27 mouse cellular contexts compared by ENCODE assay signal in genomic region chr4:39809950-39810349, GRCm38 (mm10).
DNase-seq lines count a peak whose midpoint lies in the region; ATAC-seq and TF ChIP-seq lines count a peak whose summit lies in the region.
"Had no signal": no experiment of that assay in that cellular context is flagged by ENCODE, and none has a peak within 500 bp of the region (broad histone marks: within the 10 kb centered on the region; RNA-seq: fewer than 3 reads in every experiment).

No protein-coding gene starts in this region.

- 70% methylated on average over 3 of the region's 3 CpGs for WGBS in forebrain, embryonic 15.5 days
- WGBS in forebrain, postnatal 0 days: 63% methylated on average over 3 of the region's 3 CpGs
- WGBS in midbrain, embryonic 14.5 days: 64% methylated on average over 3 of the region's 3 CpGs
- WGBS in midbrain, embryonic 11.5 days: 88% methylated on average over 3 of the region's 3 CpGs
- 56% methylated on average over 3 of the region's 3 CpGs for WGBS in hindbrain, embryonic 16.5 days
- WGBS in neural tube, embryonic 15.5 days: 61% methylated on average over 3 of the region's 3 CpGs
- WGBS in stomach, postnatal 0 days: 55% methylated on average over 3 of the region's 3 CpGs

- H3K4me3 ChIP-seq in forebrain, embryonic 15.5 days: no peak overlapping the region
- no peak overlapping the region for H3K4me3 ChIP-seq in forebrain, postnatal 0 days (ENCODE audit: low read depth, low read length)
- no peak overlapping the region for H3K4me3 ChIP-seq in midbrain, embryonic 14.5 days (replicated peaks; ENCODE audit: low read depth, low read length)
- H3K4me3 ChIP-seq in midbrain, embryonic 11.5 days (ENCODE audit: low read depth, low read length): no peak overlapping the region
- no peak overlapping the region for H3K4me3 ChIP-seq in hindbrain, embryonic 16.5 days (ENCODE audit: low read length)
- no peak overlapping the region for H3K4me3 ChIP-seq in neural tube, embryonic 15.5 days (replicated peaks)
- no peak overlapping the region for H3K4me3 ChIP-seq in stomach, postnatal 0 days (ENCODE audit: low read depth, low read length)
- H3K4me3 ChIP-seq: embryonic facial prominence, embryonic 12.5 days; erythroblast, embryonic 14.5 days; gastrocnemius, adult 2 months; heart, embryonic 15.5 days; limb, embryonic 10.5 days; liver, embryonic 15.5 days; lung, embryonic 15.5 days; megakaryocyte, embryonic 14.5 days had no signal

- H3K4me1 ChIP-seq in forebrain, embryonic 15.5 days: no peaks in the 10 kb centered on the region
- no peaks in the 10 kb centered on the region for H3K4me1 ChIP-seq in forebrain, postnatal 0 days (ENCODE audit: insufficient read depth)
- H3K4me1 ChIP-seq in midbrain, embryonic 14.5 days (ENCODE audit: control insufficient read depth, insufficient read depth, low read length): no peaks in the 10 kb centered on the region
- H3K4me1 ChIP-seq in midbrain, embryonic 11.5 days (ENCODE audit: control insufficient read depth, insufficient read depth, low read length): no peaks in the 10 kb centered on the region
- H3K4me1 ChIP-seq in hindbrain, embryonic 16.5 days (ENCODE audit: control insufficient read depth, insufficient read depth, low read depth, low read length): no peaks in the 10 kb centered on the region
- peaks cover 3% of the 10 kb centered on the region; the same call in 1 of the 2 replicates for H3K4me1 ChIP-seq in neural tube, embryonic 15.5 days
- H3K4me1 ChIP-seq in stomach, postnatal 0 days (replicated peaks; ENCODE audit: control insufficient read depth, insufficient read depth): no peaks in the 10 kb centered on the region
- H3K4me1 ChIP-seq: embryonic facial prominence, embryonic 12.5 days; heart, embryonic 15.5 days; limb, embryonic 10.5 days; liver, embryonic 15.5 days; lung, embryonic 15.5 days; megakaryocyte, embryonic 14.5 days had no signal

- H3K4me2 ChIP-seq in forebrain, embryonic 15.5 days (replicated peaks): no peak overlapping the region
- H3K4me2 ChIP-seq in forebrain, postnatal 0 days (ENCODE audit: low read depth): no peak overlapping the region
- H3K4me2 ChIP-seq in midbrain, embryonic 14.5 days (ENCODE audit: low read length): no peak overlapping the region
- no peak overlapping the region for H3K4me2 ChIP-seq in midbrain, embryonic 11.5 days
- H3K4me2 ChIP-seq in hindbrain, embryonic 16.5 days (ENCODE audit: low read length): no peak overlapping the region
- H3K4me2 ChIP-seq in neural tube, embryonic 15.5 days: no peak overlapping the region
- H3K4me2 ChIP-seq in stomach, postnatal 0 days (replicated peaks; ENCODE audit: low read depth): no peak overlapping the region
- H3K4me2 ChIP-seq: embryonic facial prominence, embryonic 12.5 days; heart, embryonic 15.5 days; liver, embryonic 15.5 days; lung, embryonic 15.5 days had no signal

- ATAC-seq in forebrain, embryonic 15.5 days (replicated peaks): 0 out of 2 replicates have a peak, but pooled peaks have one; percentile 23
- no peak; the same call in 1 of the 2 replicates for ATAC-seq in forebrain, postnatal 0 days
- ATAC-seq in midbrain, embryonic 14.5 days (ENCODE audit: low FRiP score, low TSS enrichment): no peak
- ATAC-seq in midbrain, embryonic 11.5 days (ENCODE audit: low FRiP score): no peak
- peak; percentile 78 for ATAC-seq in hindbrain, embryonic 16.5 days
- ATAC-seq in neural tube, embryonic 15.5 days (ENCODE audit: low FRiP score): peak; percentile 28; the same call in 1 of the 2 replicates
- no peak for ATAC-seq in stomach, postnatal 0 days (ENCODE audit: low FRiP score, low TSS enrichment)
- ATAC-seq: CD4-positive, CD25-positive, alpha-beta regulatory T cell, adult 4 months had no signal

- no peak for DNase-seq in forebrain, postnatal 0 days
- DNase-seq in midbrain, embryonic 14.5 days: peak; percentile 29
- no peak for DNase-seq in midbrain, embryonic 11.5 days (ENCODE audit: low spot score, missing footprints)
- DNase-seq in stomach, postnatal 0 days (ENCODE audit: low spot score): no peak
- DNase-seq: adrenal gland, postnatal 25 days; cerebellum, adult 11 months; cerebellum, postnatal 10 days; gastrocnemius, adult 2 months; heart, postnatal 36 days; kidney, adult 2 months; kidney, postnatal 10 days; liver; lung, postnatal 36 days; right cerebral cortex, postnatal 25 days; spleen, adult 18-20 months; thymus, postnatal 14 days had no signal

- H3K9me3 ChIP-seq in forebrain, embryonic 15.5 days: no peaks in the 10 kb centered on the region
- no peaks in the 10 kb centered on the region for H3K9me3 ChIP-seq in forebrain, postnatal 0 days (ENCODE audit: low read length)
- H3K9me3 ChIP-seq in midbrain, embryonic 14.5 days (ENCODE audit: control insufficient read depth, low read length): no peaks in the 10 kb centered on the region
- H3K9me3 ChIP-seq in midbrain, embryonic 11.5 days (ENCODE audit: control insufficient read depth, low read length): no peaks in the 10 kb centered on the region
- H3K9me3 ChIP-seq in hindbrain, embryonic 16.5 days (ENCODE audit: control insufficient read depth, low read length): no peaks in the 10 kb centered on the region
- no peaks in the 10 kb centered on the region for H3K9me3 ChIP-seq in neural tube, embryonic 15.5 days (replicated peaks)
- H3K9me3 ChIP-seq in stomach, postnatal 0 days (ENCODE audit: control insufficient read depth, low read length): no peaks in the 10 kb centered on the region
- H3K9me3 ChIP-seq: embryonic facial prominence, embryonic 12.5 days; heart, embryonic 15.5 days; limb, embryonic 10.5 days; liver, embryonic 15.5 days; lung, embryonic 15.5 days; megakaryocyte, embryonic 14.5 days had no signal

- no peak for TF ChIP-seq CTCF in forebrain, postnatal 0 days (IDR thresholded peaks at IDR 0.05; ENCODE audit: low read depth)
- no peak for TF ChIP-seq CTCF in stomach, postnatal 0 days (IDR thresholded peaks at IDR 0.05; ENCODE audit: low read depth)

- H3K27me3 ChIP-seq in forebrain, embryonic 15.5 days: no peaks in the 10 kb centered on the region
- no peaks in the 10 kb centered on the region for H3K27me3 ChIP-seq in forebrain, postnatal 0 days (ENCODE audit: insufficient read depth, low read length)
- H3K27me3 ChIP-seq in midbrain, embryonic 14.5 days (ENCODE audit: control insufficient read depth, insufficient read depth, low read length): no peaks in the 10 kb centered on the region
- H3K27me3 ChIP-seq in midbrain, embryonic 11.5 days (ENCODE audit: control insufficient read depth, insufficient read depth, low read length): no peaks in the 10 kb centered on the region
- H3K27me3 ChIP-seq in hindbrain, embryonic 16.5 days (replicated peaks; ENCODE audit: control insufficient read depth, insufficient read depth, low read length): no peaks in the 10 kb centered on the region
- no peaks in the 10 kb centered on the region for H3K27me3 ChIP-seq in neural tube, embryonic 15.5 days (replicated peaks)
- H3K27me3 ChIP-seq in stomach, postnatal 0 days (ENCODE audit: control insufficient read depth, insufficient read depth, low read length): no peaks in the 10 kb centered on the region
- H3K27me3 ChIP-seq: embryonic facial prominence, embryonic 12.5 days; heart, embryonic 15.5 days; liver, embryonic 15.5 days; lung, embryonic 15.5 days; megakaryocyte, embryonic 14.5 days had no signal

- no peak overlapping the region for H3K27ac ChIP-seq in forebrain, embryonic 15.5 days (replicated peaks)
- H3K27ac ChIP-seq in forebrain, postnatal 0 days (ENCODE audit: low read depth, low read length): no peak overlapping the region
- H3K27ac ChIP-seq in midbrain, embryonic 14.5 days (replicated peaks; ENCODE audit: low read depth, low read length): no peak overlapping the region
- no peak overlapping the region for H3K27ac ChIP-seq in midbrain, embryonic 11.5 days (ENCODE audit: low read depth, low read length)
- H3K27ac ChIP-seq in hindbrain, embryonic 16.5 days (ENCODE audit: low read depth, low read length): no peak overlapping the region
- H3K27ac ChIP-seq in neural tube, embryonic 15.5 days (replicated peaks): no peak overlapping the region
- H3K27ac ChIP-seq in stomach, postnatal 0 days (replicated peaks): no peak overlapping the region
- H3K27ac ChIP-seq: embryonic facial prominence, embryonic 12.5 days; gastrocnemius, adult 2 months; heart, embryonic 15.5 days; limb, embryonic 10.5 days; liver, embryonic 15.5 days; lung, embryonic 15.5 days had no signal

- no peak overlapping the region for H3K9ac ChIP-seq in forebrain, embryonic 15.5 days (replicated peaks)
- no peak overlapping the region for H3K9ac ChIP-seq in forebrain, postnatal 0 days
- H3K9ac ChIP-seq in midbrain, embryonic 14.5 days (replicated peaks; ENCODE audit: low read length): no peak overlapping the region
- H3K9ac ChIP-seq in midbrain, embryonic 11.5 days (ENCODE audit: low read length): no peak overlapping the region
- no peak overlapping the region for H3K9ac ChIP-seq in hindbrain, embryonic 16.5 days (ENCODE audit: low read depth, low read length)
- no peak overlapping the region for H3K9ac ChIP-seq in neural tube, embryonic 15.5 days (replicated peaks)
- H3K9ac ChIP-seq in stomach, postnatal 0 days (ENCODE audit: low read length): no peak overlapping the region
- H3K9ac ChIP-seq: embryonic facial prominence, embryonic 12.5 days; heart, embryonic 15.5 days; liver, embryonic 15.5 days; lung, embryonic 15.5 days had no signal

- TF ChIP-seq EP300 in stomach, postnatal 0 days (optimal IDR thresholded peaks at IDR 0.05): no peak

- H3K36me3 ChIP-seq in forebrain, embryonic 15.5 days: no peaks in the 10 kb centered on the region
- H3K36me3 ChIP-seq in forebrain, postnatal 0 days (ENCODE audit: insufficient read depth): no peaks in the 10 kb centered on the region
- no peaks in the 10 kb centered on the region for H3K36me3 ChIP-seq in midbrain, embryonic 14.5 days (ENCODE audit: control insufficient read depth, insufficient read depth, low read length)
- H3K36me3 ChIP-seq in midbrain, embryonic 11.5 days (ENCODE audit: control insufficient read depth, insufficient read depth, low read length): no peaks in the 10 kb centered on the region
- no peaks in the 10 kb centered on the region for H3K36me3 ChIP-seq in hindbrain, embryonic 16.5 days (ENCODE audit: control insufficient read depth, insufficient read depth, low read length)
- no peaks in the 10 kb centered on the region for H3K36me3 ChIP-seq in neural tube, embryonic 15.5 days
- H3K36me3 ChIP-seq in stomach, postnatal 0 days (ENCODE audit: control insufficient read depth, insufficient read depth, low read length): no peaks in the 10 kb centered on the region
- H3K36me3 ChIP-seq: embryonic facial prominence, embryonic 12.5 days; heart, embryonic 15.5 days; limb, embryonic 10.5 days; liver, embryonic 15.5 days; lung, embryonic 15.5 days had no signal

Comparison
In these comparisons a context has a peak if more than half of its experiments do, and no peak if none do; other contexts are left out.
1. ATAC-seq: peak in forebrain, embryonic 15.5 days (single experiment), hindbrain, embryonic 16.5 days (single experiment) and neural tube, embryonic 15.5 days (single experiment); none in forebrain, postnatal 0 days (single experiment), midbrain, embryonic 14.5 days (single experiment), midbrain, embryonic 11.5 days (single experiment) and stomach, postnatal 0 days (single experiment).